Mouse (Mus musculus): ENCODE measurements at regions not wholly inside any gene's neighbourhood (a gene's known extent, or its start where the extent isn't known, plus 50 kb on each side); places are given as distances from the start of the nearest gene placed in this dataset.

GRCm38 (mm10) chr11:113190520-113190919, 408.5 kb downstream of the Sox9 start:
- no peak for TF ChIP-seq CTCF (IDR thresholded peaks at IDR 0.05; ENCODE audit: borderline replicate concordance, insufficient read depth, low read length)
- no peak for TF ChIP-seq POLR2A (IDR thresholded peaks at IDR 0.05; ENCODE audit: low read depth, low read length)

Measured in embryonic fibroblast, embryonic 13.5 days (primary cell).